Mouse (Mus musculus) neural tube, embryonic 14.5 days (tissue): ENCODE measurements around the gene Zmynd11. TPM values are rescaled to one million over a fixed set of nuclear protein-coding genes. Genes with fewer than 3 reads are reported as not detected.

ENCODE experiments used
- ATAC-seq: fragments of 200-750 bp; cut with Nextera tagmentation; 2 replicates; pipeline ENCODE4 v1.8.0; 2017; ENCODE audit warnings: low read depth, mild to moderate bottlenecking, moderate TSS enrichment, moderate library complexity
- H3K27ac ChIP-seq: fragments of 300-500 bp; sonication (generic); 2 replicates; pipeline ENCODE4 v1.5.1; 2014; ENCODE audit warnings: low read depth, mild to moderate bottlenecking, control low read depth, low read length, moderate library complexity, mixed read lengths
- H3K27me3 ChIP-seq: fragments of 300-500 bp; sonication (generic); 2 replicates; pipeline ENCODE4 v1.6.1; 2014; ENCODE audit warnings: low read length; ENCODE audit not compliant: control insufficient read depth, insufficient read depth
- H3K36me3 ChIP-seq: fragments of 300-500 bp; sonication (generic); 2 replicates; pipeline ENCODE4 v1.6.1; 2014; ENCODE audit warnings: low read length, mixed read lengths; ENCODE audit not compliant: control insufficient read depth, insufficient read depth
- H3K4me1 ChIP-seq: fragments of 300-500 bp; sonication (generic); 2 replicates; pipeline ENCODE4 v1.6.1; 2014; ENCODE audit warnings: low read length; ENCODE audit not compliant: control insufficient read depth, insufficient read depth
- H3K4me2 ChIP-seq: fragments of 300-500 bp; sonication (generic); 2 replicates; pipeline ENCODE4 v1.6.1; 2014; ENCODE audit warnings: mild to moderate bottlenecking, low read depth, low read length, control low read depth
- H3K4me3 ChIP-seq: fragments of 300-500 bp; sonication (generic); 2 replicates; pipeline ENCODE4 v1.5.1; 2014; ENCODE audit warnings: low read depth, low read length, control low read depth, mixed read lengths
- H3K9ac ChIP-seq: fragments of 300-500 bp; sonication (generic); replicated peaks from 2 replicates; pipeline ENCODE4 v1.6.1; 2014; ENCODE audit warnings: low read depth, mild to moderate bottlenecking, control low read depth, low read length, mixed read lengths
- H3K9me3 ChIP-seq: fragments of 300-500 bp; sonication (generic); 2 replicates; pipeline ENCODE4 v1.6.1; 2016; ENCODE audit warnings: low read length; ENCODE audit not compliant: control insufficient read depth
- WGBS: fragments of 180-500 bp; shearing (Covaris S2); extraction: QIAGEN DNeasy Blood & Tissue Kit; methylation state at CpG from one replicate; pipeline ENCODE4 v1.1.7; 2014; 5-methylcytosine and 5-hydroxymethylcytosine counted together
- polyA plus RNA-seq: library from polyadenylated mRNA; unstranded; fragments of >200 nt; fragmentation: Nextera tagmentation; extraction: Ambion mirVana; gene quantifications from 2 replicates; pipeline ENCODE4 v1.2.1, GENCODE M21; 2014

Gene Zmynd11
- polyA plus RNA-seq, 1 experiment from 2014 or later: 163 TPM

DNA sequence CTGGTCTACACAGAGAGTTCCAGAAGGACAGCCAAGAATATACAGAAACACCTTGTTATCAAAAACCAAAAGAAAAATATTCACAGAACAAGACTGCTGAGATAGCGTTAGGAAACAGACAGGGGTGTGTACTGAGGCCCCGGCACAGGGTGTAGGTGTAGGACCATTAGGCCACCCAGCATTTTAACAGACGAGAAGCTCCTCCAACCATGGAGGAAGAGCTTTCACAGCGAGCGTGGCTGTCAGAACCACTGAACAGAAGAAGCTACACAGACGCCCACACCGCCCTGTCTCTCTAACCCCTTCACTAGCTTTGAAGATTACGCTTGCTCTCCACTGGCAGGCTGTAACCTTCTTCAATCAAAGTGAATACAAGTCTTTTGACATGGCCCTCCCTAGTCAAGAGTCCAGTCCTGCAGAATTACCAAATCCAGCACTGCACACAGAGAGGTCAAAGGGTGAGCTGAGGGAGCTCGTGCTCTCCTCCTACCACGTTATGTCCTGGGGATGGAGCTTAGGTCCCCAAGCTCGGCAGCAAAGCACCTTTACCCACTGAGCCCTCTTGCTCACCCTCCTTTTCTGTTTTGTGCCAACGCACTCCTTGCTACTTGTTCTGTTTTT lies 62.4 kb downstream of the Zmynd11 start:
- Histone ChIP-seq H3K27me3 (no peaks in the 10 kb centered on the region), H3K4me1 (no peaks in the 10 kb centered on the region), H3K9ac (no peak overlapping the region), H3K4me2 (no peak overlapping the region), H3K4me3 (no peak overlapping the region), H3K27ac (no peak overlapping the region), H3K36me3 (no peaks in the 10 kb centered on the region), H3K9me3 (no peaks in the 10 kb centered on the region)
- 87% methylated on average over 12 of the region's 12 CpGs for WGBS
- ATAC-seq: no peak

DNA sequence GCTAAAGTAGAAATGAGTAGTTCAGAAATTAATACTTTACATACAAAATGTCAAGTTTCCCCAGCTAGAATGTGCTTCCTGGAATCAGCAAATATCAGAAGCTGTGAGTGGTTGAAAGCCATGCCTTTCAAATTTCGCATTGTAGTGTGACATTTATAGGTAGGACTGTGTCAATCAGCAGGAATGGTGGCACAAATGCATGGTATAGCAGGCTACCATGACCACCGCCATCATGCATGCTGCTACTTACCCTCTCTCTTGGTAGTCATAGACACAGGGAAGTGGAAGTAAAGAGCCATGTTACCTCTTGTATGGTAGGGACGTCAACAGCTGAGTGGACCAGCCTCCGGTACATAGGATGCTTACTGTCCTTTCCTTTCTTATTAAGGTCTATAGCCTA lies 67.8 kb downstream of the Zmynd11 start:
- Histone ChIP-seq H3K9ac (no peak overlapping the region), H3K27me3 (no peaks in the 10 kb centered on the region), H3K4me3 (no peak overlapping the region), H3K27ac (no peak overlapping the region), H3K9me3 (no peaks in the 10 kb centered on the region), H3K36me3 (peaks cover 28% of the 10 kb centered on the region), H3K4me2 (no peak overlapping the region), H3K4me1 (no peaks in the 10 kb centered on the region)
- WGBS: 100% methylated on average over 4 of the region's 4 CpGs
- ATAC-seq: no peak

GRCm38 (mm10) chr13:9695809-9696208 lies 69.3 kb downstream of the Zmynd11 start:
- no peaks in the 10 kb centered on the region for H3K27me3 ChIP-seq
- no peaks in the 10 kb centered on the region for H3K4me1 ChIP-seq
- H3K36me3 ChIP-seq: peaks cover 39% of the 10 kb centered on the region
- H3K9ac ChIP-seq: no peak overlapping the region
- no peak overlapping the region for H3K4me2 ChIP-seq
- no peak for ATAC-seq
- no peak overlapping the region for H3K4me3 ChIP-seq
- H3K9me3 ChIP-seq: no peaks in the 10 kb centered on the region
- no peak overlapping the region for H3K27ac ChIP-seq

GRCm38 (mm10) chr13:9695403-9695802 lies 69.7 kb downstream of the Zmynd11 start:
- H3K4me2 ChIP-seq: no peak overlapping the region
- H3K36me3 ChIP-seq: peaks cover 42% of the 10 kb centered on the region
- no peaks in the 10 kb centered on the region for H3K9me3 ChIP-seq
- no peak overlapping the region for H3K4me3 ChIP-seq
- H3K27me3 ChIP-seq: no peaks in the 10 kb centered on the region
- H3K27ac ChIP-seq: no peak overlapping the region
- 90% methylated on average over 4 of the region's 4 CpGs for WGBS
- H3K4me1 ChIP-seq: no peaks in the 10 kb centered on the region
- H3K9ac ChIP-seq: no peak overlapping the region
- no peak for ATAC-seq

DNA sequence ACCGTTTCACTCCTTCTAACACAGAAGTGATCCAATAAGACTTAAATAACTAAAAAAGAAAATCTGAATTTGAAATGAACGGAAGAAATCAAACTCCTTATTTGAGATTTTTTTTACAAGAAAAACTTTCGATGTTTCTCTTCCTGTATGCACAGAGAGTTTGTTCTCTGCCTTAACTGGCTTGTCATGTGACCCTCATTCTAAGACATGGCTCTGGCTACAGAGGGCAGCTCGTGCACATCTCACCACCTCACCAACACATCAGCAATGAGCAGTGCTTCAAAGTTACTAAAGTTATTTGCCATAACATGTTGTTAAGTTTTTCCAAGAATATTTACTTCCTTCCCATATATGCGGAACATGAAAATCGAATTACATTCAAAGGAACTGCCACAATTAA lies 70.5 kb downstream of the Zmynd11 start:
- no peak overlapping the region for H3K4me3 ChIP-seq
- no peak overlapping the region for H3K9ac ChIP-seq
- no peaks in the 10 kb centered on the region for H3K9me3 ChIP-seq
- 96% methylated on average over 6 of the region's 6 CpGs for WGBS
- ATAC-seq: no peak
- no peaks in the 10 kb centered on the region for H3K4me1 ChIP-seq
- H3K36me3 ChIP-seq: peaks cover 48% of the 10 kb centered on the region
- no peaks in the 10 kb centered on the region for H3K27me3 ChIP-seq
- H3K4me2 ChIP-seq: no peak overlapping the region
- H3K27ac ChIP-seq: no peak overlapping the region

- ATAC-seq: no peak
- H3K4me2 ChIP-seq: no peak overlapping the region
- H3K9ac ChIP-seq: no peak overlapping the region
- H3K27ac ChIP-seq: no peak overlapping the region
- no peak overlapping the region for H3K4me3 ChIP-seq
- H3K4me1 ChIP-seq: no peaks in the 10 kb centered on the region
- H3K27me3 ChIP-seq: no peaks in the 10 kb centered on the region
- H3K9me3 ChIP-seq: no peaks in the 10 kb centered on the region
- WGBS: 85% methylated on average over 3 of the region's 3 CpGs
- peaks cover 64% of the 10 kb centered on the region for H3K36me3 ChIP-seq
Measured at GRCm38 (mm10) chr13:9692876-9693275, 72.3 kb downstream of the Zmynd11 start.

DNA sequence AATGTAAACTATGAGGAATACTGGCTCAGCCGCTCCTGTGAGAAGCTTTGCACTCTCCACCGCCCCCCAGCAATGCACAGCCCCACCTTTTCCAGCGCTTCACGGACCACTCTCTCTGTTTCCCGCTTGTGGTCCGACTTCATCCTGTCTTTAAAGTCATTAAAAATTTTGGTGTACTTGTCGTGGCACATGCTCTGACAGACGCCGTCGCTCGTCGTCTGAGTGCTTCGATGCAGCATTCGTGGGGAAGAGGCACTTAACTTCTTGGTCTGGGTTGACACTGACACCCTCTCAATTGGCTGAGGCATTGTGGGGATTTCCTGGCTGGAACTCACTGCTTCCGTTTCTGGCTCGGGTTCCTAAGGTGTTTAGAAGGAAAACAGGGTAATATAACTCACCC lies 75.8 kb downstream of the Zmynd11 start:
- Histone ChIP-seq H3K9ac (no peak overlapping the region), H3K4me1 (no peaks in the 10 kb centered on the region), H3K9me3 (no peaks in the 10 kb centered on the region), H3K27ac (no peak overlapping the region), H3K27me3 (no peaks in the 10 kb centered on the region), H3K4me2 (no peak overlapping the region), H3K36me3 (peaks cover 70% of the 10 kb centered on the region), H3K4me3 (no peak overlapping the region)
- 93% methylated on average over 16 of the region's 16 CpGs for WGBS
- ATAC-seq: no peak

GRCm38 (mm10) chr13:9686765-9687164 lies 78.4 kb downstream of the Zmynd11 start:
- 0 out of 2 replicates have a peak, but pooled peaks have one; percentile 47 for ATAC-seq
- H3K27ac ChIP-seq: no peak overlapping the region
- no peak overlapping the region for H3K4me2 ChIP-seq
- H3K9ac ChIP-seq: no peak overlapping the region
- H3K36me3 ChIP-seq: peaks cover 60% of the 10 kb centered on the region
- no peaks in the 10 kb centered on the region for H3K4me1 ChIP-seq
- no peaks in the 10 kb centered on the region for H3K27me3 ChIP-seq
- no peak overlapping the region for H3K4me3 ChIP-seq
- H3K9me3 ChIP-seq: no peaks in the 10 kb centered on the region
- WGBS: 85% methylated on average over 11 of the region's 11 CpGs

GRCm38 (mm10) chr13:9686261-9686660 lies 78.9 kb downstream of the Zmynd11 start:
- H3K9me3 ChIP-seq: no peaks in the 10 kb centered on the region
- no peak overlapping the region for H3K27ac ChIP-seq
- ATAC-seq: no peak
- no peaks in the 10 kb centered on the region for H3K27me3 ChIP-seq
- peaks cover 58% of the 10 kb centered on the region for H3K36me3 ChIP-seq
- no peak overlapping the region for H3K4me2 ChIP-seq
- 94% methylated on average over 7 of the region's 7 CpGs for WGBS
- H3K4me1 ChIP-seq: no peaks in the 10 kb centered on the region
- no peak overlapping the region for H3K4me3 ChIP-seq
- no peak overlapping the region for H3K9ac ChIP-seq
